Mouse (Mus musculus) MEL (cell line): ENCODE results near the gene Fbxw8. TPM values are rescaled to one million over a fixed set of nuclear protein-coding genes. Genes with fewer than 3 reads are reported as not detected.

Experiments
- DNase-seq: peaks from one replicate; pipeline ENCODE4 v3.0.0; 2011; ENCODE audit warnings: low read depth, low spot score
- H3K27ac ChIP-seq: 2 replicates; pipeline ENCODE4 v1.5.1; 2012; ENCODE audit warnings: low read depth, mild to moderate bottlenecking, control low read depth, low read length, moderate library complexity; ENCODE audit not compliant: control insufficient read depth
- H3K27me3 ChIP-seq, 2 experiments: fragments of 150-350 bp in 1 of 2; sonication (generic) in 1 of 2; 2 replicates each; pipeline ENCODE4 v1.6.1; 2012; ENCODE audit warnings: low read length in 2 of 2, mild to moderate bottlenecking in 2 of 2, improper control_type of control experiment in 1 of 2, moderate library complexity in 1 of 2; ENCODE audit not compliant: insufficient read depth in 2 of 2, control insufficient read depth in 1 of 2
- H3K36me3 ChIP-seq, 2 experiments: 2 replicates each; pipeline ENCODE4 v1.6.1; 2012 to 2014; ENCODE audit warnings: low read length in 2 of 2, improper control_type of control experiment in 1 of 2, inconsistent platforms in 1 of 2, mild to moderate bottlenecking in 1 of 2; ENCODE audit not compliant: insufficient read depth in 2 of 2, control insufficient read depth in 1 of 2
- H3K4me1 ChIP-seq, 2 experiments: fragments of 150-350 bp in 1 of 2; sonication (generic) in 1 of 2; 2 replicates each; pipeline ENCODE4 v1.6.1; 2012; ENCODE audit warnings: low read length in 2 of 2, improper control_type of control experiment in 1 of 2, mild to moderate bottlenecking in 1 of 2; ENCODE audit not compliant: insufficient read depth in 2 of 2, control insufficient read depth in 1 of 2
- H3K4me3 ChIP-seq, 2 experiments: fragments of 150-350 bp in 1 of 2; sonication (generic) in 1 of 2; 2 replicates each; pipeline ENCODE4 v1.5.1; 2012; ENCODE audit warnings: low read depth in 2 of 2, low read length in 2 of 2, mild to moderate bottlenecking in 2 of 2, moderate library complexity in 2 of 2, control low read depth in 1 of 2, improper control_type of control experiment in 1 of 2; ENCODE audit not compliant: control insufficient read depth in 1 of 2, insufficient read depth in 1 of 2
- H3K79me2 ChIP-seq: 2 replicates; pipeline ENCODE4 v1.6.1; 2012; ENCODE audit warnings: mild to moderate bottlenecking, low read length, moderate library complexity; ENCODE audit not compliant: control insufficient read depth, poor library complexity, insufficient read depth
- H3K9ac ChIP-seq: 2 replicates; pipeline ENCODE4 v1.6.1; 2012; ENCODE audit warnings: low read depth, mild to moderate bottlenecking, control low read depth, low read length, moderate library complexity; ENCODE audit not compliant: control insufficient read depth, poor library complexity, severe bottlenecking
- H3K9me3 ChIP-seq: fragments of 150-350 bp; sonication (generic); replicated peaks from 2 replicates; pipeline ENCODE4 v1.6.1; 2012; ENCODE audit warnings: mild to moderate bottlenecking, low read length, improper control_type of control experiment, moderate library complexity; ENCODE audit not compliant: insufficient read depth
- BHLHE40 ChIP-seq: IDR thresholded peaks from 2 replicates; pipeline ENCODE4 v1.6.1; 2012; ENCODE audit warnings: low read depth, mild to moderate bottlenecking, inconsistent platforms, low read length, improper control_type of control experiment, borderline replicate concordance
- CHD1 ChIP-seq: IDR thresholded peaks from 2 replicates; pipeline ENCODE4 v1.6.1; 2012; ENCODE audit warnings: low read depth, mild to moderate bottlenecking, inconsistent platforms, low read length, improper control_type of control experiment
- CHD2 ChIP-seq: IDR thresholded peaks from 2 replicates; pipeline ENCODE4 v1.6.1; 2011; ENCODE audit warnings: low read length, improper control_type of control experiment
- CTCF ChIP-seq, 3 experiments: IDR thresholded peaks in 2 of 3; conservative IDR thresholded peaks in 1 of 3; 2 replicates each; pipeline ENCODE4 v1.5.1; 2011 to 2012; ENCODE audit warnings: low read length in 3 of 3, low read depth in 2 of 3, mild to moderate bottlenecking in 2 of 3, improper control_type of control experiment in 1 of 3, inconsistent platforms in 1 of 3, mixed read lengths in 1 of 3, moderate library complexity in 1 of 3; ENCODE audit not compliant: control insufficient read depth in 1 of 3, insufficient read depth in 1 of 3, poor library complexity in 1 of 3, severe bottlenecking in 1 of 3
- E2F4 ChIP-seq: IDR thresholded peaks from 2 replicates; pipeline ENCODE4 v1.6.1; 2011; ENCODE audit warnings: low read depth, low read length, improper control_type of control experiment, borderline replicate concordance
- ELF1 ChIP-seq: IDR thresholded peaks from 2 replicates; pipeline ENCODE4 v1.6.1; 2014; ENCODE audit warnings: low read depth, mild to moderate bottlenecking, inconsistent platforms, low read length, improper control_type of control experiment, moderate library complexity
- ETS1 ChIP-seq: IDR thresholded peaks from 2 replicates; pipeline ENCODE4 v1.6.1; 2012; ENCODE audit warnings: low read depth, mild to moderate bottlenecking, inconsistent platforms, low read length, improper control_type of control experiment, moderate library complexity
- GABPA ChIP-seq: IDR thresholded peaks from 2 replicates; pipeline ENCODE4 v1.6.1; 2012; ENCODE audit warnings: low read depth, mild to moderate bottlenecking, inconsistent platforms, low read length, improper control_type of control experiment, moderate library complexity
- GATA1 ChIP-seq: IDR thresholded peaks from 2 replicates; pipeline ENCODE4 v1.6.1; 2011; ENCODE audit warnings: low read depth, low read length, improper control_type of control experiment
- HCFC1 ChIP-seq: IDR thresholded peaks from 2 replicates; pipeline ENCODE4 v1.6.1; 2012; ENCODE audit warnings: low read depth, mild to moderate bottlenecking, inconsistent platforms, low read length, improper control_type of control experiment, moderate library complexity
- MAFK ChIP-seq: IDR thresholded peaks from 2 replicates; pipeline ENCODE4 v1.6.1; 2011; ENCODE audit warnings: low read depth, mild to moderate bottlenecking, low read length, improper control_type of control experiment, borderline replicate concordance
- MAZ ChIP-seq: IDR thresholded peaks from 2 replicates; pipeline ENCODE4 v1.6.1; 2012; ENCODE audit warnings: low read depth, mild to moderate bottlenecking, inconsistent platforms, low read length, improper control_type of control experiment
- MEF2A ChIP-seq: IDR thresholded peaks from 2 replicates; pipeline ENCODE4 v1.6.1; 2014; ENCODE audit warnings: low read depth, mild to moderate bottlenecking, inconsistent platforms, low read length, improper control_type of control experiment; ENCODE audit not compliant: poor library complexity, insufficient replicate concordance, severe bottlenecking; ENCODE audit errors: extremely low read depth
- MXI1 ChIP-seq: IDR thresholded peaks from 2 replicates; pipeline ENCODE4 v1.6.1; 2011; ENCODE audit warnings: mild to moderate bottlenecking, low read depth, low read length, improper control_type of control experiment
- MYB ChIP-seq: IDR thresholded peaks from 2 replicates; pipeline ENCODE4 v1.6.1; 2011; ENCODE audit warnings: mild to moderate bottlenecking, low read depth, low read length, improper control_type of control experiment
- MYC ChIP-seq: IDR thresholded peaks from 2 replicates; pipeline ENCODE4 v1.6.1; 2011; ENCODE audit warnings: low read depth, mild to moderate bottlenecking, low read length, improper control_type of control experiment, moderate library complexity
- NELFE ChIP-seq: IDR thresholded peaks from 2 replicates; pipeline ENCODE4 v1.6.1; 2011; ENCODE audit warnings: low read depth, low read length, improper control_type of control experiment
- NRF1 ChIP-seq: IDR thresholded peaks from 2 replicates; pipeline ENCODE4 v1.6.1; 2014; ENCODE audit warnings: low read depth, mild to moderate bottlenecking, inconsistent platforms, low read length, improper control_type of control experiment, moderate library complexity; ENCODE audit not compliant: poor library complexity, insufficient read depth, severe bottlenecking
- POLR2A ChIP-seq, 2 experiments: IDR thresholded peaks; 2 replicates each; pipeline ENCODE4 v1.6.1; 2011 to 2012; ENCODE audit warnings: low read length in 2 of 2, mild to moderate bottlenecking in 2 of 2, control low read depth in 1 of 2, improper control_type of control experiment in 1 of 2, low read depth in 1 of 2, moderate library complexity in 1 of 2; ENCODE audit not compliant: control insufficient read depth in 1 of 2, insufficient read depth in 1 of 2, poor library complexity in 1 of 2
- RCOR1 ChIP-seq: IDR thresholded peaks from 2 replicates; pipeline ENCODE4 v1.6.1; 2012; ENCODE audit warnings: low read depth, mild to moderate bottlenecking, inconsistent platforms, low read length, improper control_type of control experiment
- TAL1 ChIP-seq: IDR thresholded peaks from 2 replicates; pipeline ENCODE4 v1.6.1; 2012; ENCODE audit warnings: mild to moderate bottlenecking, inconsistent platforms, low read length, moderate library complexity, mixed read lengths
- TCF12 ChIP-seq: IDR thresholded peaks from 2 replicates; pipeline ENCODE4 v1.6.1; 2014; ENCODE audit warnings: low read depth, mild to moderate bottlenecking, inconsistent platforms, low read length, improper control_type of control experiment, moderate library complexity
- UBTF ChIP-seq: IDR thresholded peaks from 2 replicates; pipeline ENCODE4 v1.6.1; 2012; ENCODE audit warnings: low read depth, mild to moderate bottlenecking, inconsistent platforms, low read length, improper control_type of control experiment, moderate library complexity, borderline replicate concordance; ENCODE audit not compliant: insufficient read depth
- USF2 ChIP-seq, 2 experiments: IDR thresholded peaks; 2 replicates each; pipeline ENCODE4 v1.6.1; 2011 to 2012; ENCODE audit warnings: improper control_type of control experiment in 2 of 2, low read length in 2 of 2, borderline replicate concordance in 1 of 2, inconsistent platforms in 1 of 2, low read depth in 1 of 2, mild to moderate bottlenecking in 1 of 2; ENCODE audit not compliant: insufficient read depth in 1 of 2
- ZNF384 ChIP-seq: IDR thresholded peaks from 2 replicates; pipeline ENCODE4 v1.6.1; 2012; ENCODE audit warnings: low read depth, mild to moderate bottlenecking, inconsistent platforms, low read length, improper control_type of control experiment
- polyA plus RNA-seq, 2 experiments: library from polyadenylated mRNA; stranded (reverse) in 1 of 2; unstranded in 1 of 2; fragments of >175 nt in 1 of 2; fragments of >200 nt in 1 of 2; gene quantifications; 2 replicates each; pipeline versions ENCODE4 v1.2.1 to v1.2.4; 2012; ENCODE audit warnings: low replicate concordance in 2 of 2, low read depth in 1 of 2; ENCODE audit not compliant: insufficient read length in 2 of 2, insufficient read depth in 1 of 2, missing spikeins in 1 of 2
- total RNA-seq: library from RNA; depleted of rRNA; stranded (reverse); fragments of 300-350 nt; gene quantifications from 2 replicates; pipeline ENCODE4 v1.2.3, GENCODE M21; 2012

Gene Fbxw8
- total and polyA plus RNA-seq, 3 experiments = 49.9 to 57.4 (median 52.5) TPM

DNA sequence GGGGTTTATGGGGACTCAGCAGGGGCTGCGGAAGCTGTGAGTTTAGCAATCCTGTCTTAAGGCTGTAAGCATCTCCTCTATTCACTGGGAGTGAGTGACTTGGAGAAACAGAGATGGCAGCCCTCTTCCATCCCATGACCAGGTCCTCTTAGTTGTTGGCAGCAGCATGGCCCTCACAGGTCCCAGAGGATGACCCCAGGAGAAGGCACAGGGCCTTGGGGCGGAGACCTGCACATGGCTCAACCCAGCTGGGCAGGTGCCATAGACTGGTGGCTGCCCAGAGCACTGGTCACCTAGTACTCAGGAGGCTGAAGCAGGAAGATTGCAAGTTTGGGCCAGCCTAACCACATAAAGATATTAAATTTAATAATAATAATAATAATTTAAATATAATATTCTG is 139.6 kb downstream of the Fbxw8 start:
- DNase-seq = no peak
- Histone ChIP-seq H3K4me3 (no peak overlapping the region), H3K36me3 (no peaks in the 10 kb centered on the region), H3K9ac (no peak overlapping the region), H3K27ac (no peak overlapping the region), H3K4me1 (no peaks in the 10 kb centered on the region), H3K79me2 (no peaks in the 10 kb centered on the region), H3K27me3 (no peaks in the 10 kb centered on the region), H3K9me3 (no peaks in the 10 kb centered on the region)
- no peak for TF ChIP-seq BHLHE40
- no peak for TF ChIP-seq MEF2A
- TF ChIP-seq ZNF384 = no peak
- no peak for TF ChIP-seq ELF1
- no peak for TF ChIP-seq MYC
- TF ChIP-seq UBTF = no peak
- TF ChIP-seq MAFK = no peak
- no peak for TF ChIP-seq ETS1
- TF ChIP-seq TCF12 = no peak
- no peak for TF ChIP-seq RCOR1
- TF ChIP-seq MAZ = no peak
- TF ChIP-seq E2F4 = no peak
- TF ChIP-seq GATA1 = no peak
- no peak for TF ChIP-seq POLR2A (IDR thresholded peaks at IDR 0.05; ENCODE audit: control insufficient read depth in 1 of 2, insufficient read depth in 1 of 2, low read depth in 1 of 2, low read length in 2 of 2, poor library complexity in 1 of 2)
- TF ChIP-seq CHD2 = no peak
- no peak for TF ChIP-seq TAL1
- no peak for TF ChIP-seq NRF1
- no peak for TF ChIP-seq MXI1
- no peak for TF ChIP-seq CTCF (IDR thresholded peaks at IDR 0.05 in 2 of 3, conservative IDR thresholded peaks at IDR 0.05 in 1 of 3; ENCODE audit: control insufficient read depth in 1 of 3, insufficient read depth in 1 of 3, low read depth in 2 of 3, low read length in 3 of 3, poor library complexity in 1 of 3, severe bottlenecking in 1 of 3)
- TF ChIP-seq CHD1 = no peak

DNA sequence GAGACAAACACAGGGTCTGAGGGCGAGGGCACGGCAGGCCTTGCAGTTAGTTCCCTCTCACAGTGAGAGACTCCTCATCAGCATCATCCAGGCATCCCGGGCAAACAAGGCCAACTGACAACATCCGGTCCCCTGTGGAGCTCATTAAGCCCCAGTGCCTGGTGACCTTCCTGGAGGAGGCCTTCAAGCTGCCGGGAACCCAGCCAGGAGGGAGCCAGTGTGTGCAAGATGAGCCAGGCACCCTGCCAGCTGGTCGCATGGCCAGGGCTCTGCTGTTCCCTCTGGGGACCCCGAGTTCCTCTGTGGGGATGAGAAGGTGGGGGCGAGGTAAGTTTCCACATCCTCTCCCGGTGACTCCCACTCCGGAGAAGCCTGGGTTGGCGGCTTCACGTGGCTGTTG is 140.2 kb downstream of the Fbxw8 start:
- no peaks in the 10 kb centered on the region for H3K36me3 ChIP-seq
- H3K9me3 ChIP-seq = no peaks in the 10 kb centered on the region
- no peaks in the 10 kb centered on the region for H3K79me2 ChIP-seq
- H3K9ac ChIP-seq = no peak overlapping the region
- H3K4me3 ChIP-seq = no peak overlapping the region
- H3K27ac ChIP-seq = no peak overlapping the region
- no peak for DNase-seq
- TF ChIP-seq NELFE (no peak), MYB (no peak), ELF1 (no peak), USF2 (IDR thresholded peaks at IDR 0.05; ENCODE audit: borderline replicate concordance in 1 of 2, insufficient read depth in 1 of 2, low read depth in 1 of 2, low read length in 2 of 2) (no peak), ETS1 (no peak), TCF12 (no peak), HCFC1 (no peak), GABPA (no peak), RCOR1 (no peak)
- H3K4me1 ChIP-seq = no peaks in the 10 kb centered on the region
- no peaks in the 10 kb centered on the region for H3K27me3 ChIP-seq
